In the genomic region with DNA sequence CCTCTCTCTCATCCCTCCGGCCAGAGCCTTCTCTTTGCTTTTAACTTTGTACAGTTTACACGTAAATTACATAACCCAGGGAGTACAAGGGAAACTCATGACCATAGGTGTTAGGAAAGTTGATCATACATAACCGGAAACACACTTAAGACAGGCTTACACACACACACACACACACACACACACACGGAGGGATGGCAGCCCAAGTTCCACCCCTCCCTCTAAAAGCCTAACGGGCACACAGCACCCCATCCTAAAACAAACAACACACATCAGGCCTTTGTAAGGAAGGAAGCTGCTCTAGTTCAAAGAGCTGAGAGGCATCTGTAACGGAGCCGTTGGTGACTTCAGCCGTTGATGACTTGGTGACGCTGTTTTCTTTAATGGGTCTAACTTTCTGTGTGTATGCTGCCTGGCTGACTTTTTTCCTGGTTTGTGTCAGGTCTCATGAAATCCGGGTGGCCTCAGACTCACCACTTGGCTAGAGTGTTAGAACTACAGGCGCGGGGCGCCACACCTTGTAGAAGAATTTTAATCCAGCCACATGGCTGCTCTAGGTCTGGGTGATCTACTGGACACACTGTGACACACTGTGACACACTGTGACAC, we compare ENCODE assay signal across 8 mouse cellular contexts. TPM values are rescaled to one million over a fixed set of nuclear protein-coding genes. Genes with fewer than 3 reads are reported as not detected.
DNase-seq lines count a peak whose midpoint lies in the region; ATAC-seq lines count a peak whose summit lies in the region.

No protein-coding gene starts in this region.

- peak overlapping the region; percentile 36 for H3K4me2 ChIP-seq in heart, embryonic 14.5 days (ENCODE audit: low read length)

- DNase-seq in lung, adult 18-20 months: peak; percentile 53 to 68
- DNase-seq in lung, postnatal 14 days: no peak
- DNase-seq in lung, postnatal 36 days: peak; percentile 63
- peak; percentile 56 to 64 for DNase-seq in thymus, postnatal 36 days
- DNase-seq in left cerebral cortex, postnatal 14 days (ENCODE audit: low spot score in 2 of 2): no peak
- no peak for DNase-seq in cerebellum, postnatal 36 days
- no peak for DNase-seq in gastrocnemius, adult 8-10 months (ENCODE audit: low spot score in 2 of 2)

- 28% methylated on average over 13 of the region's 13 CpGs for WGBS in heart, embryonic 14.5 days

- ATAC-seq in heart, embryonic 14.5 days (ENCODE audit: insufficient number of reproducible peaks, insufficient read depth, low FRiP score, low read depth): peak; percentile 52; the same call in 1 of the 2 replicates

- no peaks in the 10 kb centered on the region for H3K36me3 ChIP-seq in heart, embryonic 14.5 days (ENCODE audit: control insufficient read depth, insufficient read depth, low read length)

- H3K4me1 ChIP-seq in heart, embryonic 14.5 days (ENCODE audit: control insufficient read depth in 2 of 2, insufficient read depth in 2 of 2, low read length in 2 of 2): peaks cover 37 to 49% of the 10 kb centered on the region in 2 experiments

- no peaks in the 10 kb centered on the region for H3K9me3 ChIP-seq in heart, embryonic 14.5 days (ENCODE audit: control insufficient read depth, low read length)

- intact Hi-C loops in left cerebral cortex, postnatal 14 days (cut with DNase I): loop anchor here (5.0 kb wide), 1 partner anchor 88 kb away; no protein-coding TSS in a partner anchor

- H3K27me3 ChIP-seq in heart, embryonic 14.5 days (ENCODE audit: control insufficient read depth, insufficient read depth, low read length): no peaks in the 10 kb centered on the region

- peak overlapping the region; percentile 54 for H3K9ac ChIP-seq in heart, embryonic 14.5 days (ENCODE audit: low read length)

- peak overlapping the region; percentile 94 for H3K27ac ChIP-seq in heart, embryonic 14.5 days (replicated peaks in 1 of 2; ENCODE audit: control insufficient read depth in 1 of 2, insufficient read depth in 1 of 2, low read depth in 2 of 2, low read length in 2 of 2)

- H3K4me3 ChIP-seq in heart, embryonic 14.5 days (ENCODE audit: control insufficient read depth in 1 of 2, insufficient read depth in 1 of 2, low read depth in 1 of 2, low read length in 2 of 2): no peak overlapping the region

RNA-seq across cellular contexts. Expression of a gene that starts 44.3 kb away (rescaled TPM):
- 0.30 TPM in 1 of 2 replicates, not detected in the other for polyA plus RNA-seq in heart, embryonic 14.5 days (2014; fragmentation: Nextera tagmentation; extraction: Ambion mirVana)
- total RNA-seq in left cerebral cortex, postnatal 14 days (2021): 100 to 1,000 TPM; 177 to 184 TPM
- total RNA-seq in gastrocnemius, adult 8-10 months (2022): not detected

RNA-seq across cellular contexts. Expression of a gene that starts 44.7 kb away (rescaled TPM):
- polyA plus RNA-seq in heart, embryonic 14.5 days (2014; fragmentation: Nextera tagmentation; extraction: Ambion mirVana): 115 and 126 TPM in 2 replicates
- total RNA-seq in left cerebral cortex, postnatal 14 days (2021): 10 to 100 TPM; 67.1 to 70.7 TPM
- 10 to 100 TPM in 1 of 4 experiments, 1 to 10 TPM in 3; 5.8 to 10.2 (median 8.1) TPM for total RNA-seq in gastrocnemius, adult 8-10 months (2022)

Comparison
In these comparisons a context has a peak if more than half of its experiments do, and no peak if none do; other contexts are left out.
1. DNase-seq: peak in lung, adult 18-20 months (2 of 2), lung, postnatal 36 days (single experiment) and thymus, postnatal 36 days (2 of 2); none in lung, postnatal 14 days (single experiment), left cerebral cortex, postnatal 14 days (0 of 2), cerebellum, postnatal 36 days (0 of 2) and gastrocnemius, adult 8-10 months (0 of 2).
2. RNA of a gene that starts 44.3 kb away (total RNA-seq): 177 to 184 TPM in left cerebral cortex, postnatal 14 days; not detected in gastrocnemius, adult 8-10 months; every median in the first group is over 100 times any median in the second.
3. RNA of a gene that starts 44.7 kb away (total RNA-seq): 67.1 to 70.7 TPM in left cerebral cortex, postnatal 14 days; 5.8 to 10.2 TPM in gastrocnemius, adult 8-10 months; every median in the first group is over 4 times any median in the second.